Mouse (Mus musculus): ENCODE data around the gene Lgr6.

- TF ChIP-seq CTCF (IDR thresholded peaks at IDR 0.05; ENCODE audit: low read depth, low read length) (no peak), POLR2A (IDR thresholded peaks at IDR 0.05; ENCODE audit: borderline replicate concordance, low read depth, low read length) (no peak)
Measured at GRCm38 (mm10) chr1:134960634-134961033, 144.4 kb downstream of the Lgr6 start.

Measured in bone marrow macrophage, adult 2 months (primary cell).